Mouse (Mus musculus) liver, postnatal 0 days (tissue): ENCODE results near the gene Bsg.

Source experiments
- CTCF ChIP-seq: sonication (generic); IDR thresholded peaks from 2 replicates; pipeline ENCODE4 v1.5.1; 2016; ENCODE audit warnings: antibody characterized with exemption, low read depth
- EP300 ChIP-seq: IDR thresholded peaks from 2 replicates; pipeline ENCODE4 v1.6.1; 2016; ENCODE audit warnings: antibody characterized with exemption, low read depth, mild to moderate bottlenecking

DNA sequence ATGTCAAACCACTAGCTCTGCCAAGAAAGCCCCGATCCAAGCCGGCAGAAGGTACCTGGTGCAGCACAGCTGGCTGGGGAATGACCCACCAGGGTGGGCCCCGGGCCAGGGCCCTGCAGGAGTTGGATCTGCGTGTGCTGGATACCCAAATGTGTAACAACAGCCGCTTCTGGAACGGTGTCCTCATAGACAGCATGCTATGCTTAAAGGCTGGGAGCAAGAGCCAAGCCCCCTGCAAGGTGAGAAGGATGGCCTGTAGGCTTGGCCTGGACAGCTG lies 10.0 kb upstream of the Bsg start:
- no peak for TF ChIP-seq CTCF
- no peak for TF ChIP-seq EP300
